Mouse (Mus musculus) brain, embryonic 14.5 days (tissue): ENCODE data around the gene Def6. TPM values are rescaled to one million over a fixed set of nuclear protein-coding genes. Genes with fewer than 3 reads are reported as not detected.
A peak's percentile ranks its signal among the peaks of the same experiment; 100 is the strongest.

Experiments
- DNase-seq: peaks from one replicate; pipeline ENCODE4 v3.0.0-alpha.2; 2011; ENCODE audit warnings: low read depth
- CTCF ChIP-seq: fragments of 200-500 bp; IDR thresholded peaks from 2 replicates; pipeline ENCODE4 v1.5.1; 2012; ENCODE audit warnings: inconsistent platforms, mild to moderate bottlenecking, moderate library complexity, borderline replicate concordance; ENCODE audit not compliant: insufficient read depth, insufficient read length; ENCODE audit errors: extremely low read depth
- POLR2A ChIP-seq: fragments of 200-500 bp; IDR thresholded peaks from 2 replicates; pipeline ENCODE4 v1.6.1; 2012; ENCODE audit warnings: mild to moderate bottlenecking, inconsistent platforms, borderline replicate concordance; ENCODE audit not compliant: poor library complexity, insufficient read depth, insufficient read length, severe bottlenecking; ENCODE audit errors: extremely low read depth
- polyA plus RNA-seq: library from polyadenylated mRNA; depleted of rRNA; stranded (reverse); fragments of >200 nt; gene quantifications from 2 replicates; pipeline ENCODE4 v1.2.3, GENCODE M21; 2012; rRNA removed

The Def6 gene
- 4.5 and 6.9 TPM in 2 replicates for polyA plus RNA-seq

DNA sequence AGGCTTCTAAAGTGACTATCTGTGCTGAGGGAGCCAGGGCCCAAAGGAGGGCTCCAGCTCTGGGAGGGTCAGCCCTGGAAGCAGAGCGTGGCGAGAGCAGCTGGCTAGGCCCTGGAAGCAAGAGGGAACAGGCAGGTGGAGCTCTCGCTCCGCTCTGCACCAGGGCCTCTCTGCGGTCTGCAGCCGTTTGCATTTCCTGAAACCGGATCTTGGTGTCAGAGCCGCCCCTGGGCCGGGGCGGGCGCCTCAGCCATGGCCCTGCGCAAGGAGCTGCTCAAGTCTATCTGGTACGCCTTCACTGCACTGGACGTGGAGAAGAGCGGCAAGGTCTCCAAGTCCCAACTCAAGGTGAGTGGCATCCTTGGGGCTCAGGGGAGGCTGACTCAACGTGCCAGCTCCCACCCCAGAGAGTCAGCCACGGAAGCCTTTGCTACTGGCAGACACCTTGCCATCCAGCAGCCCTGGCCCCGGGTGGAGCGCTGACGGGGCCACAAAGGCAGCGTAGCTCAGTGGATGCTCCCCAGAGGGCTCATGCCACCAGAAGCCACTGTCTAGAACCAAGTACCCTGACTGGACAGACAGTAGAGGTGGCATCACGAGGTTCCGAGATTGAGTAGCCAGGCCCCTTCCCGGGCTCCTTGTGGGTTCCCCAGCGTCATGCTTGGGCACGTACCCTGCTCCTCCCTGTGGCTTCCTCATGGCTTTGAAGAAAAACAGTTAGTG lies at the start of gene Def6:
Def6 (plus strand) TSS at position 188 of the 723 bp plus-strand sequence.
- DNase-seq: peak; percentile 64

DNA sequence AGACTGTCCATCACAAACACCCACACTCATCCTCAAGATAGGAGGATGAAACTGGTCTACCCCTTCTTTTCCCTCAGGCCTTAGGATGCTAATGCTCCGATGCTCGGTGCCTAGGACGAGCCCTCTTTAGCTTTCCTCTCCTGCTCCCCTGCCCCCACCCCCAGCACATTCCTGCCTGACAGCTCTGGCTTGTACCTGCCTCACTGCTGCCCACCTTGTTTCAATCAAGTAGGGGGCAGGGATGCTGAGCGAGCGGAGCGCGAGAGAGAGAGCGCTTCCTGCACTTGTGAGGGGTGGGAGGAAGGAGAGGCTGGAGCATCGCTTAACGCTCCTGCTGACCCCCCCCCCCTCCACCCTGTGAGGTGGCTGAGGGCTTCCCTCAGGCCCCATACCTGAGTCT lies 47.2 kb upstream of the Def6 start:
- no peak for DNase-seq
- TF ChIP-seq POLR2A (no peak), CTCF (no peak)

More for the DNA sequence above, at the start of gene Def6:
- TF ChIP-seq CTCF: peak; percentile 36; the same call in 1 of the 2 replicates
- no peak for TF ChIP-seq POLR2A

DNA sequence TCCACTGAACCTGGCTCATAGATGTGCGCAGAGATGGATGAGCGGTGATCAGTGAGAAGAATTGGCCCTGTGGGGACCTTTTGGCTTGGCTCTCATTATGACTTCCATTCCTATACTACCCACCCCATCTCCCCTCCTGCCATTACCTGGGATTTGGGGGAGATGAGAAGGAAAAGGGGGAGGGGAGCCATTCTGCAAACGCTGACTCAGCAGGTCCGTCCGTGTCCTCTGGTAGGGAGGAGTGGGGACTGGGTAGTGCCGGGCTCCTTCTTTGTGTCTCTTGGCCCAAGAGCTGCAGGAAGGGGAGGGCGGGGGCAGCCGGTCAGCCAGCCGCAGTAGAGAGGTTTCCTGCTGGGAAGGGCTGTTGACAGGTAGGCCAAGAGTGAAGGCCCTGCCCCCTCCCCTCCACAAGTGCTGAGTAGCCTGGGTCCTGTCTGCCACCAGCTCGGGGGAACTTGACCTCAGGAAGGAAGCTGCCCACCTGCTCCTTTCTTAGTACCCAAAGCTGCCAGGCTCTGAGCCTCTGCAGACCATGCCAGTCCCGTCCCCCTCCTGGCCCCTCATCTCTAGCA lies 46.2 kb upstream of the Def6 start:
- DNase-seq: no peak
- no peak for TF ChIP-seq CTCF
- TF ChIP-seq POLR2A: no peak

DNA sequence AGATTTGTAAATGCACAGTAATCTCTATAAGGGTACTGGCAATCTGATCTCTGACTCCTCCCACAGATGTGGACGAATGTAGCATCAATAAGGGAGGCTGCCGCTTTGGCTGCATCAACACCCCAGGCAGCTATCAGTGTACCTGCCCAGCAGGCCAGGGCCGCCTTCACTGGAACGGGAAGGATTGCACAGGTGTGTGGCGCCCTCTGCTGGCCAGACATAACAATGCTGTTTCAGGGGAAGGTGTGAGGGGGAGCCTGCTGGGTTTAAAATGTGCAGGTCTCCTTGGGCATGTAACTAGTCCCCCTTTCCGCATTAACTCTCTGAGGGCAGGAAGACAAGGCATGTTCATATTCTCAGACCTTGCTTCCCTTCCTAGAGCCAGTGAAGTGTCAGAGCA lies 43.9 kb upstream of the Def6 start:
- TF ChIP-seq CTCF (peak; percentile 93), POLR2A (no peak)
- peak; percentile 77 for DNase-seq

DNA sequence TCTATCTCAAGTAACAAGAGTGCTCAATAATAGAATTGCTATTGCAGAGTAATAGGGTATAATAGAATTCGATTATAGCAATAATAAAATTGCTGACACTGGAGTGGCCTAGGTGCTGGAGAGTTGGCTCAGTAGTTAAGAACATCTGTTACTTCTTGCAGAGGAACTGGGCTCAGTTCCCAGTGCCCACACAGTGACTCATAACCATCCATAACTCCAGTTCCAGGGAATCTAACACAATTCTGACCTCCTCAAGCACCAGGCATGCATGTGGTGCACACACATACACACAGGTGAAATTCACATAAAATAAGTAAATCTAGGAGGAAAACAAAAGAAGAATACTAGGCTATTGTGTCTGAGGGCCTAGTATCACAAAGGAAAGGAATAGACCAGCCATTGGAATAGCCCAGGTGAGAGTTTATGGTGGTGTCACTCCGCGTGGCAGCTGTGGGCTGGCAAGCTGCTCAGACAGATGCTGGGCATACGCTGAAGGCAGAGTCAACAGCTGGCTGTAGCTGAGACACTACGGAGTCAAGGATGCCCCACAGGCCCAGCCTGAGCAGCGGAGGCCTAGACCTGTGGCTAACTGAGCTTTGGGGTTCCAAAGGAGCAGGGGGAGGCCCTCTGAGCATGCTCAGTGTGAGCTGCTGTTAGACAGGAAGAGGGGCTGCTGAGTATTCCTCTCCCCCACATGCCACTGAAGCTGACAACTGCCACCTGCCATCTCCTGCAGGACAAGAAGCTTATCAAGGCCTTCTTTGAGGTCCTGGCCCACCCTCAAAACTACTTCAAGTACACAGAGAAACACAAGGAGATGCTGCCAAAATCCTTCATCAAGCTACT lies 36.9 kb upstream of the Def6 start:
- DNase-seq: no peak
- TF ChIP-seq CTCF (no peak), POLR2A (no peak)

DNA sequence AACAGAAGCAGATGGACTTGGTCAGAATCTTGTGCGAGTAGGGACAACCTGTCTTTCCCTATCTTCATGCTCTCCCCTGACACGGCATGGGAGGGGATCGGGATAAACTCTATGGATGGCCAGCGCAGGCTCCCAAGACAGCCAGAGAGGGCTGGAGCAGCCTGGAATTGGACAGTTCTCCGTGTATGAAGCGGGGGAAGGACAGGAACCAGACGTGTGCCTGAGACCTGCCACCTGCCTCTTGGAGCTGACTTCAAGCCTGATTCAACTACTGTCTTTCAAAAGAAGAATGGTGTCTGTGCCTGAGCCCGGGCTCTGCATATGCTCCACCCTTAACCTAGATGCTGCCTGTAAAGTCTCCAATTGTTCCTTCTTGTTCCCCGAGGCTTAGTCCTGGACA lies 34.9 kb upstream of the Def6 start:
- TF ChIP-seq POLR2A (no peak), CTCF (no peak)
- no peak for DNase-seq

DNA sequence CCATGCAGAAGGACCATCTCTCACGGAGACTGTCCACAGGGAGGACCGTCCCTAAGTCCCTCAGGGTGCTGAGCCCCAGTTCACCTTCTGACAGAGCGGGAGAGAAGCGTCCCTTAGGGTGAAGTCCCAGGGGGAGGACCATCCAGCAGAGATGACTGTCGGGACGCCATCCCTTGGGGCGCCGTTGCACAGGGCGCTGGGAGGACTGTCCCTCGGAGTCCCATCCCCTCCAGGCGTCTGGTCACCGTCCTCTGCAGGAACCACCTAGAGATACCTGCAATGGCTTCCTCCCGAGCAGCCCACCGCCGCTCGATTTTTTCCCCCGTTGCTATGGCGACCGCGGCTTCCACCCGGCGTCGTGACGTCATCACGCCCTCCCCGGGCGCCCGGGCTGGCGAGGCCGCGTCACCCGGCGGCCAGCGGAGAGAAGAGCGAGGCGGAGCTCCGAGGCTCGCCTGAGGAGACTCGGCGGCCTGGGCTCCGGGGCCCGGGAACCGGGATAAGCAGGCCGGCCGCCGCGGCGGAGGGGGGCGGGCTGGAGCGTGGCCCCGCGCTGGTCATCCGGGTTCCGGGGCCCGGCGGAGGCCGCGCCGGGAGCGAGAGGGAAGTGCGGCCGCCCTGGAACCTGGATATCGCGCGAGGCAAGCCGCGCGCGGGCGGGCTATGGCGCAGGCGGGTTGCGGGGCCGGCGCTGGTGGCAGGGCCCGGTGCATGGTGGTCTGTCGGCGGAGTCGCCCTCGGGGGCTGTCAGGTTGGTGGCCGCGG lies 30.6 kb upstream of the Def6 start, which contains the start of gene Zfp523:
Zfp523 (plus strand) TSS at position 355 of the 765 bp plus-strand sequence.
- peak; percentile 95 for DNase-seq
- TF ChIP-seq POLR2A: peak; percentile 87
- TF ChIP-seq CTCF: no peak

DNA sequence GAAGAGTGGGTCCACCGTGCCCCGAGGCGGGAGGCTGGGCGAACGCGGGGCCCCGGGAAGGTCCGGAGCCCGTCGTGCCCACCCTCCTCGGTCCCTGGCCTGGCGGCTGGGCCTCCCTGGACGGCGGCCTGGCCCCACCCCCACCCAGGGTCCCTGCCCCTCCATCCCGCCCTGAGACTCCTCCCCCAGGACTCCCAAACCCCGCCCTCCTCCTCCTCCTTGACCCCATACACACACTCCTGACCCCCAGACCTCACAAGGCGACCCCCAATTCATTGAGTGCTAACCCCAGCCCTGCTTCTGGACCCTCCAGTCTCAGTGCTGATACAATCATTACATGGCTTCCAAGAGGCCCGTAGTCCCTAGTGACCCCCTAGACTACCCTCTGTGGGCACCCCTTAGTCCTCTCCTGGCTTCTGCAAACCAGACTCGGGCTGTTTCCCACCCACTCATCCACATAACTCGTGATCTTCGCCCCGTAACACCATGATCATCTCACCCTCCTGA lies 30.0 kb upstream of the Def6 start:
- TF ChIP-seq CTCF: no peak
- peak; percentile 2; the same call in 1 of the 2 replicates for TF ChIP-seq POLR2A
- peak; percentile 72 for DNase-seq

DNA sequence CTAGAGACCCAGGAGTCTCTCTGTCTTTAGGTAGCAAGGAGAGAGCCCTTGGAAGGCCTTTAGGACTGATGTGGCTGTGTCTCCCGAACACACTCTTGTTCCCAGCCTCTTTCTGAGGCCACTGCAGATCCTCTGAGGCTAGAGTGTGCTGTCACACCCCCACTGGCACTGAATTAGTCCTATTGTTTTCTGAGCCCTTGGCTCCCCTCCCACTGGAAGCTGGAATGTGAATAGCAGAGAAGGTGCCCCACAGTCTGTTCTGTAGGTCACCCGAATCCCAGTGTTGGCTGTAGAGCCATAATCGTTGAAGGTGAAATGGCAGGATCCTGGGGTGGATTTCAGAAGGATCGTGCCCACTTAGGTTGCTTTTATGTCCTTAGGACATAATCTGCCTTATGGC lies 27.2 kb upstream of the Def6 start:
- TF ChIP-seq CTCF (no peak), POLR2A (no peak)
- DNase-seq: no peak

DNA sequence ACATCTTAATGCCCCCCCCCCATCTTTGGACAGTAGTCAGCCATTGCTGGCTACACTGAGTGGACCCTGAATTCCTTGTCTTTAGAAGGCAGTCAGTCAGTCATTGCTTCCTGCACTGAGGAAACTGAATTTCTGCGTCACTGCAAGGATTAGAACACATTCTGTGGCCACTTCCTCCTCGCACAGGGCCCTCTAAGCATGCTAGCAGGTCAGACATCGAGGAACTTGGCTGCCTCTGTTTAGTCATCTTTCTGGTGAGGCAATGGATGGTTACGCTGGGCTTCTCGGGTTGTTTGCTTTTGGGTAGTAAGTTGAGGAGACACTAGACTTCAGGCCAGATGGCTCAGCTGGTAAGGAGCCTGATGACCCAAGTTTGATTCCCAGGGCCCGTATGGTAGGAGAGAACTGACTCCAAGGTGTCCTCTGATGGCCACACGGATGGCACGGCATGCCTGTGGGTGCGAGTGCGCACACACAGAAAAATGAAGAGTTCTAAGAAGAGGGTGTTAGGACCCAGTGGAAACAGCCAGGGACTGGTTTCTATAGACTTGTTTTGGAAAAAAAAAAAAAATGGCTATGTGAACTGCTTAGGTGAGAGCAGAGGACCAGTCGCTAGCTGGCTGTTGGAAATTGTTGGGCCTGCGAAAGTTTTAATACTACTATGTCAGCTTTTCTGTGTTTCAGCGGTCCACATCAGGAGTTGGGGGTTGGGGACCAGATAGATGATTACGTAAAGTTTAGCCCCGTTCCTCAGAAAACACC lies 26.6 kb upstream of the Def6 start:
- DNase-seq: no peak
- no peak for TF ChIP-seq POLR2A
- no peak for TF ChIP-seq CTCF

DNA sequence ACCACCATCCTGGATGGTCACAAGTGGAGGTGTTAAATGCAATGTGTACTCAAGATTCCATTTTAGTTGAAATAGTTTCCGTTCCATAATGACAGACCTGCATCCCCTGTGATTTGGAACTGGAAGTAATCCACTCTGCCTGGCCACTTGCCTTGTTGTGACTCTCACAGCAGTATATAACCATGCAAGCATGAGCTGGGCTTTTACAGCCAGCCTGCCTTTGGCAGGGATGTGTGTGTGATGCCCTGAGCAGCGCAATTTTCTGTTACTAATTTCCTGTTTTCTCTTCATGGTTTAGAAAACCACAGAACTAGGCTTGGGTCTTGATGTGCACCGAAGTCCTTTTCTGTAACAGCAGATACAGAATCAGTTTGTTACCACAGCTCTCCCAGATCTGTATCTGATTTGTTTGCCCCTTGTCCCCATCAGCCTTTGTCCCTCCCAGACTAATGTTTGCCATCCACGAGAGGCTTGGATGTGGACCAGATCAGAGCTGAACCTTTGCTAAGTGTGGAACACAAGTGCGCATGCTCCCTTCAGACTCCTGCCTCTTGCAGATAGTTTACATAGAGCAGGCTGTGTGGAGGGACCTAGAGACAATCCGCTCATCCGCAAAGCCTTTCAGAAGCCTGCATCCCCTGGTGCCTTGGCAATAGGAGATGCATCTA lies 22.5 kb upstream of the Def6 start:
- DNase-seq: peak; percentile 29
- TF ChIP-seq POLR2A (no peak), CTCF (no peak)

DNA sequence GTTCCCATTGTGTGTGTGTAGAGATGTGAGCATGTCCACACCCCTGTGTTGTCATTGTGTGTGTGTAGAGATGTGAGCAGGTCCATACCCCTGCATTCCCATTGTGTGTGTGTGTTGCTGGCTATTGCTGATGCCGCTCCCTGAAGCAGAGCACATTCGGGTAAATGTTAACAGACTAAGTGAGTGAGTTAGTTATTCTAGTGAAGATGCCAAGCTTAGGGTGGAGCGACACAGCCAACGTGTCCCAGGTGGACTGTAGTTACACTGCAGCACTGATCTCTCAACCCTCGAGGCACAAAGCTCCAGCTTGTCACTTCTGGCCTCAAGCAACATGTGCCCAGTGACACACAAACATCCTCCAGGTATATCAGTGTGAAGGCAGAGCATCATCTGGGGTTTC lies 19.3 kb upstream of the Def6 start:
- no peak for DNase-seq
- TF ChIP-seq POLR2A: no peak
- TF ChIP-seq CTCF: no peak

DNA sequence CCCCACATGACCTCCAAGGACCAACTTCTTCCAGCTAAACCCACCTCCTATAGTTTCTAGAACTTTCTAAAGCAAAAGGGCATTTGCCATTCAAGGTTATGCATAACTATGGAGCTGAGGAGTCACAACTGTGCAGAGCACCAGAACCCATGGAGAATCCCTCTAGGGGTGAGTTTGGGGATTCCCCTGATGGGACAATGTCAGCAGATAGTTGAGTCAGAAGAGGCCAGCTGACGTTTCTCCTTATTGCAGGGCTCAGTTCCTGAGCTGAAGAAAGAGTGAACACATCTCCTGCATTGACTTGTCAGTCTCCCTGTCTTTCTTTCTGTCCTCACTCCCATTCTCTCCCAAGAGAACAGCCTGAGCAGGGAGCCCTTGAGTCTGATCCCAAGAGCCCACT lies 14.8 kb upstream of the Def6 start:
- DNase-seq: no peak
- TF ChIP-seq POLR2A (no peak), CTCF (no peak)
